Mouse (Mus musculus) heart, adult 18-20 months (tissue): Measurements from ENCODE around the gene Gm42688. TPM values are rescaled to one million over a fixed set of nuclear protein-coding genes. Genes with fewer than 3 reads are reported as not detected.

Experiments used
- DNase-seq, 2 experiments: peaks; one replicate each; pipeline ENCODE4 v3.0.0; 2021 to 2022; ENCODE audit warnings: mixed read lengths in 1 of 2
- total RNA-seq, 2 experiments: library from RNA; stranded (reverse); gene quantifications; 2 replicates each; pipeline ENCODE4 v1.2.3; 2021

The Gm42688 gene
- total RNA-seq, 2 experiments from 2014 or later = 0.89 to 1.2 TPM

GRCm38 (mm10) chr6:83117616-83118015 is 16.2 kb downstream of the Gm42688 start:
- no peak for DNase-seq

GRCm38 (mm10) chr6:83118369-83118768 is 17.0 kb downstream of the Gm42688 start:
- no peak for DNase-seq

- peak in 1 of 2 experiments; percentile 2 for DNase-seq
Observed at GRCm38 (mm10) chr6:83118825-83119733, 17.7 kb downstream of the Gm42688 start.

DNA sequence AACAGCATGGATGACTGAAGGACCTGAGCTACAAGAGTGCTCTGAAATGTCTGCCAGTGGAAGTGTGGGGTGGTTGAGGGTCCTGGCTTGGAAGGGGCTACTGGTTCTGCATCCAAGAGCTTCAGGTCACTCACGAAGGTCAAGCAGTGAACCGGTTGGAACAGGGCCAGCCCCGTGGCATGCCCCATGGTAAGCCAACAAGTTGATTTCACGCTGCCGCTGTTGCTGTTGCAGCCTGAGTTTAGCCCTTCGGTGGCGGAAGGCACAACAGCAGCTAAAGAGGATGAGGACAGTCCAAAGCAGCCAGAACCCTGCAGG is 18.3 kb downstream of the Gm42688 start:
- DNase-seq = no peak

- DNase-seq = peak; percentile 96 to 99
Observed at GRCm38 (mm10) chr6:83120930-83121862, 19.8 kb downstream of the Gm42688 start, which contains the start of gene Wbp1. Wbp1 (minus strand) TSS chr6:83121559.

- no peak for DNase-seq
Observed at GRCm38 (mm10) chr6:83121863-83122710, 20.7 kb downstream of the Gm42688 start.

- DNase-seq = no peak
Observed at GRCm38 (mm10) chr6:83122961-83123360, 21.5 kb downstream of the Gm42688 start.

GRCm38 (mm10) chr6:83124851-83125312 is 23.5 kb downstream of the Gm42688 start:
- peak; percentile 94 to 95 for DNase-seq

GRCm38 (mm10) chr6:83125331-83125730 is 23.9 kb downstream of the Gm42688 start, which contains the start of gene Ino80b:
Ino80b (minus strand) TSS chr6:83125431.
- no peak for DNase-seq

DNA sequence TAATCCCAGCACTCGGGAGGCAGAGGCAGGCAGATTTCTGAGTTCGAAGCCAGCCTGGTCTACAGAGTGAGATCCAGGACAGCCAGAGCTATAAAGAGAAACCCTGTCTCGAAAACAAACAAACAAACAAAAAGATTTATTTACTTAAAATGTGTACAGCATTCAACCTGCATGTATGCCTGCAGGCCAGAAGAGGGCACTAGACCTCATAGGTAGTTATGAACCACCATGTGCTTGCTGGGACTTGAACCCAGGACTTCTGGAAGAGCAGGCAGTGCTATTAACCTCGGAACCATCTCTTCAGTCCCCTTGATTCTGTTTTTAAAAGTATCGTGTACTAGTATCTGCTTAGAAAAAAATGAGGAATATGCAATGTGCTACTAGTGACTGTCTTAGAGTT is 26.0 kb downstream of the Gm42688 start:
- no peak for DNase-seq

DNA sequence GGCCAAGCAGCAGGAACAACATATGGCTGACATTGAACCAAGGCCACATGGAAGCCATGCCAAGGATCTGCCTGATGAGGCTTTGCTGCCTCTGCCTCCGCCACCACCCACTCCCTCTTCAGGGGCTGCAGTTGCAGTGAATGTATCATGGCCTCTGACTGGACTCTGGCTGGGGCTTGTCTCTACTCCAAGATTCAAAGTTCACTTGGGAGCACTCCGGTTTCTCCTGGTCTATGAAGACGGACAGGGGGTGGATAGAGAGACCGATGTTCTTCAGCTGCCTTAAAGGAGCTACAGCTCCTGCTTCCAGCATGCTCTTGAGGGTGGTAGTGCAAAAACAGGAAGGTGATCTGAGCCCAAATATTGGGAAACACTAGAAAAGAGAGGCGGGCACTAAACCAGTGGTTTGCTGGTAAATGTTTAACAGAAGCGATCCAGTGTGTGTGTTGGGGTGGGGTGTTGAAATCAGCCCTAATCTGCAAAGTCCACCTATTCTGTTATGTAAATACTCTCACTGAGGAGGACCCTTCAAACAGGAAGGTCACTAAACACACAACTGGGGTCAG is 30.1 kb downstream of the Gm42688 start:
- DNase-seq = no peak

- DNase-seq = no peak
Observed at GRCm38 (mm10) chr6:83132176-83132919, 30.9 kb downstream of the Gm42688 start.

GRCm38 (mm10) chr6:83134226-83134625 is 32.8 kb downstream of the Gm42688 start:
- no peak for DNase-seq

- DNase-seq = no peak
Observed at GRCm38 (mm10) chr6:83134951-83135513, 33.6 kb downstream of the Gm42688 start, which contains the start of gene Rtkn. Rtkn (plus strand) TSS chr6:83135463.

GRCm38 (mm10) chr6:83135571-83136161 is 34.2 kb downstream of the Gm42688 start:
- peak; percentile 42 to 59 for DNase-seq

- DNase-seq = no peak
Observed at GRCm38 (mm10) chr6:83136291-83136880, 35.0 kb downstream of the Gm42688 start.

DNA sequence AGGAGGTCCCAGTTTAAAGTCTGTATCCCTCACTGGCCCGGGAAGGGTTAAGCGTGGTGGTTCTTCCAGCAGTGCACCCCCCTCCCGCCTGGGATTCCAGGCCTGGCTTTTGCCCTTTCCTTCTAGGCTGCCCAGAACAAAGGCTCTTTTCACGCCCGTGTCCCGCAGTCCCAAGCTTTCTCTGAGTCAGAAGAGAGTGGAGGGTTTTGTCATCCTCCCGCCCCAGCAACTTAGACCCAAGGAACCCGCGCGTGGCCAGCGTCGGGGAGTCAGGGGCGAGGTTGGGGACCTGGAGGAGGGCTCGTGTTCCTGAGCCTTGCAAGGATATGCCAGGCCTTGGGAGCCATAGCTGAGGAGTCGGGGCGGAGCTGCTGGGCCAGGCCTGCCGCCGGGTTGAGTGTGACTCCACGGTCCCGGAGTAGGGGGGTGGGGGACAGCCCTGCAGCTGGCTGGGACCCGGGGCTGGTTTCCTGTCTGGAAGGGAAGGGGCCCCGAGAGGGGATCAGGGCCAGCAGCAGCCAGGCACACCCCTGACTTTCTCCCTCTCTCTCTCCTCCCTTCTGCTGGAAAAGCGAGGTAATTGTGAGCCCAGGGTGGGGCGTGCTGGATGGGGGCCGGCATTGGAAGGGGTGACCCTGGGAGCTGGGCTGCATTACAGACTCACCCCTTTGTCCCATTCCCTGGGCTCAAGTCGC is 35.6 kb downstream of the Gm42688 start:
- peak; percentile 81 to 82 for DNase-seq

- peak; percentile 94 for DNase-seq
Observed at GRCm38 (mm10) chr6:83137576-83137950, 36.1 kb downstream of the Gm42688 start.

DNA sequence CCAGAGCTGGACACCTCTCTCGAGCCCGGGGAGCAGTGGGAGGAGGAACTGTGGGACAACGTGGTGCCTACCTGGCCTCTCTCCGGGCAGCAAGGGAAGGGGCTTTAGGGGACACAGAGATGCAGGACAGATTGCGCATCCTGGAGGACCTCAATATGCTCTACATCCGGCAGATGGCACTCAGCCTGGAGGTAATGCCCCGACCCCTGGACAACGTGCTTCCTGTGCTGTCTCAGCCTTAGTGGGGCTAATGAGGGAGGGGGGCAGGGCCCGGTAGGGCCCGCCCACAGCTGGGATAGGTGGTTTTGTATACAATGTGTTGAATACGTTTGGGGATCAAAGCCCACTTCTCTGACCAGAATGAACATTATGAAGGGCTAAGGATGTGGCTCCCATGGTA is 36.6 kb downstream of the Gm42688 start:
- peak in 1 of 2 experiments; percentile 38 for DNase-seq
